Mouse (Mus musculus): ENCODE measurements around the gene Snf8. TPM values are rescaled to one million over a fixed set of nuclear protein-coding genes. Genes with fewer than 3 reads are reported as not detected.
A peak's percentile ranks its signal among the peaks of the same experiment; 100 is the strongest.

Snf8 gene
- polyA plus RNA-seq, 1 experiment from 2014 or later = 65.5 TPM

DNA sequence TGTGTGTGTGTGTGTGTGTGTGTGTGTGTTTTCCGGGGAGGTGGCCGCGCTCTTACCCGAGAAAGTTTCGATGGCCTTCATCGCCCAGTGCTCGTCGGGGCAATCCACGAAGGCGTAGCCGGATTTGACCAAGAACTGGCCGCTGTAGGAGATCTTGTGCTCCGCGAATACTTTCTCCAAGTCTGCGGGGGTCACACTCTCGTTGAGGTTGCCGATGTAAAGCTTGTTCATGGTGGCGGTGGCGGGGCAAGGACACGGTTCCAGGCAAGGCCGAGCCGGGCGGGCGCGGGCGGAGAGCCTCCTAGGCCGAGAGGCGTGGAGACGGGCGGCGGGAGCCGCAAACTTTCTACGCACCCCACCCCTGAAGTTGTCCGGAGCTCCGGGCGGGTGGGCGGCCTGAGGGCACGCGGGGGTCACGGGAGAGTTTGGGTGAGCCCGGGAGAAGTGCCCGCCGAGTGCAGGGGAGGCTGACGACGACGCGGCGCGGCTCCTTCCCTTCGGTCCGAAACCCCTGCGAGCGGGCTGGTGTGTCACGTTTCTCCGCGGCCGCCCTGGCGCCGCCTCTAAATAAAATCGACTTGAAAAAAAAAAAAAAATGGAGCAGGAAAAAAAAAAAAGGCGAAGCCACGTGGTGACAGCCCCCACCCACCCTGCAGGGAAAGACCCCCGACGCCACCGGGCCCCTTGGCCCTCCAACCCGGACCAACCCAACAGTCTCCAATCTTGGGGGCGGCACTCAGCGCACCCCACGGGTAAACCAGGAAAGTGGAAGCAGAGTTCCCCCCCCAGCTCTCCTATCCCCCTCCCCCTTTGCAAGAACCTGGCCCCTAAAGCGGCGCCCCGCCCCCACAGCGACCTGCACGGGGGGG lies 29.0 kb upstream of the Snf8 start, which contains the start of gene Igf2bp1:
TSS of gene Igf2bp1 (minus strand) at position 538 of the 869 bp plus-strand sequence.
- under 1% methylated on average over 68 of the region's 74 CpGs for WGBS
- Histone ChIP-seq H3K4me2 (peak within 1 kb of the TSS; percentile 98), H3K27ac (peak within 1 kb of the TSS; percentile 84), H3K36me3 (no peaks in the 10 kb centered on the region), H3K4me1 (replicated peaks) (peaks cover 38% of the 10 kb centered on the region), H3K4me3 (peak within 1 kb of the TSS; percentile 86), H3K9me3 (replicated peaks) (no peaks in the 10 kb centered on the region), H3K27me3 (no peaks in the 10 kb centered on the region), H3K9ac (peak within 1 kb of the TSS; percentile 75)
- peak; percentile 48 for ATAC-seq (replicated peaks; ENCODE audit: insufficient number of reproducible peaks, insufficient read depth, low FRiP score, low read depth)

DNA sequence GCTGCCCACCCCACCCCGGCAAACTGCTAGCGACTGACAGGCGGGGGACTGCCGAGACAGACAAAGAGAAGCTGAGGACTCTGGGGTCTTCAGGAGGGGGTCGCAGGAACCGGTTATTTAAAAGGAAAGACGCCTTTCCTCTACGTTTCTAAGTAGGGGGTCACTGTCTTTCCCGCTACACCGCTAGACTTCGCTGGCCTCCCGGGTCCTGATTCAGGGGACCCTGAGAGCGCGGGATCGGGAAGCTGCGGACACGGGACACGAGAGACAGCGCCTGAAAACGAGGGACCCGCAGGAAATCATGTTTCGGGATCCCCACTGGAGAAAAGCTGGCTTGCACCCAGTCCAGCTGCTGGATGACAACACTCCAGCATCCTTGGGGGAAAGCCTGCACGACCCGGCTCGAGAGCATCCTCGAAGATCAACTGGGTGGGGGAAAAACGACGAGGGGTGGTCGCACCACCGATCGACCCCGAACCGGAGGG lies 28.3 kb upstream of the Snf8 start:
- Histone ChIP-seq H3K27me3 (no peaks in the 10 kb centered on the region), H3K4me1 (replicated peaks) (peaks cover 37% of the 10 kb centered on the region), H3K4me3 (peak overlapping the region; percentile 86), H3K9me3 (replicated peaks) (no peaks in the 10 kb centered on the region), H3K27ac (peak overlapping the region; percentile 84), H3K36me3 (no peaks in the 10 kb centered on the region), H3K4me2 (peak overlapping the region; percentile 98), H3K9ac (peak overlapping the region; percentile 75)
- 0 out of 2 replicates have a peak, but pooled peaks have one; percentile 1 for ATAC-seq (replicated peaks; ENCODE audit: insufficient number of reproducible peaks, insufficient read depth, low FRiP score, low read depth)
- under 1% methylated on average over 33 of the region's 33 CpGs for WGBS

DNA sequence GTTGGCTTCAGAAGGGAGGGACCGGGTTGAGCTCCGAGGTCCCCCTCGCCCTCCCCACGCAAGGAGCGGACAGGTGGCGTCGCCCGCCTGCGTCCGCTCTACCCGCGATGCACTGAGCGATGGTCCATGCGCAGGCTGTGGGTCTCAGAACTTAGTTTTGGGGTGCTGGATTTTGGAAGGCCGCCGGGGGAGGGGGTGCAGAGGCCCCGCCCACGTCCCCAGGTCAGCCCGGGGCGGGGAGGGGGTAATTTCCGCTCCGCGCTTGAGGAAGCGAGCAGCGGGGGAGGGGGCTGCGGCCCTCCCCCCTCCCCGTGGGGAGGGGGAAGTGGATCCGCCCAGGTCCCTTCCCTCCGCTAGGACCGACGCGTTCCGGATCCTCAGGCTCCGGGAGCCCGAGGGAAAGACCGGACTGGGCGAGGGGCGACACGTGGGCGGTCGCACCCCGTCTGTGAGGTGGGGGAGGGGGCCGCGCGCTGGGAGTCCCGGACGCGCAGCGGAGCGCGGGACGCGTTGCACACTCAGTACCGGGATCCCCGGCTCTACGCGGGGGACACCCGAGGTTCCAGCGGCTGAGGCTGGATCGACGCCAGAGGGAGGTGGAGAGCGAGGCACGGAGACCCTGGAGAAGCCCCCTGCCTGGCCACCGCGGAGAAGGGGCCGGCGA lies 27.7 kb upstream of the Snf8 start:
- H3K9ac ChIP-seq = peak overlapping the region; percentile 75
- peak; percentile 59 for ATAC-seq (replicated peaks; ENCODE audit: insufficient number of reproducible peaks, insufficient read depth, low FRiP score, low read depth)
- no peaks in the 10 kb centered on the region for H3K27me3 ChIP-seq
- H3K4me2 ChIP-seq = peak overlapping the region; percentile 98
- peak overlapping the region; percentile 86 for H3K4me3 ChIP-seq
- H3K27ac ChIP-seq = peak overlapping the region; percentile 84
- H3K4me1 ChIP-seq (replicated peaks) = peaks cover 33% of the 10 kb centered on the region
- under 1% methylated on average over 65 of the region's 67 CpGs for WGBS
- H3K36me3 ChIP-seq = no peaks in the 10 kb centered on the region
- no peaks in the 10 kb centered on the region for H3K9me3 ChIP-seq (replicated peaks)

DNA sequence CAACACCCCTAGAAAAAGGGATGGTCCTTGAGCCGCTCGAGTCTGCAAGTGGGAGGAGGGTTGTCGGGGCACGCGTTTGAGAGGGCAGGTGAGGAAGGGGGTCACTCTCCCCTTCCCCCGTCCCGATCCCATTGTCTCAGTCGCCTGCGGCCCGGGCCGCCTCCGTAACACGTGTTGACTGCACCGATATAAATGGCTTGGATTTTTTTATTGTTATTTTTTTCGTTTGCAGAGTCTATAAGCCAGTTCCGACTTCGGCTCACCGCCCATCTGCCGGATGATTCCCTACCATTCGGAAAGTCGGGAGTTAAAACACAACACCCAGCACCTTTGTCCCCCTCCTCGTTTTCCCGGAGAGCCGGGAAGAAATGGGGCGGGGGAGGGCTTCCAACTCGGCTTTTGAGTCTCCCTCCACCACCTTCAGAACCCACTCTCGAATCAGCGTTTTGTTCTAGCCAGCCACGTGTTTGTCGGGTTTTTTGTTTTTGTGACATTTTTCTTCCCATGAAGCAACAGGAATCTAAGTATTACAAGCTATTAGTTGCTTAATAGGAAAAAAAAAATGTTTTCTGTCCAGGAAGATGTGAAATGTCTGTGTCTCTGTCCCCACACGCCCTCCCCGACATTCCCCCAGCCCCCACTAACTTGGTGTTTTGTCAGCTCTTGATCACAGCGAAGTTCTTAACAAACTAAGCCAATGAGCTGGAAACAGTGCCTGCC lies 27.0 kb upstream of the Snf8 start:
- peak; percentile 15; the same call in 1 of the 2 replicates for ATAC-seq (replicated peaks; ENCODE audit: insufficient number of reproducible peaks, insufficient read depth, low FRiP score, low read depth)
- peak overlapping the region; percentile 84 for H3K27ac ChIP-seq
- H3K4me2 ChIP-seq = peak overlapping the region; percentile 98
- peaks cover 26% of the 10 kb centered on the region for H3K4me1 ChIP-seq (replicated peaks)
- H3K9ac ChIP-seq = peak overlapping the region; percentile 75
- no peaks in the 10 kb centered on the region for H3K9me3 ChIP-seq (replicated peaks)
- H3K4me3 ChIP-seq = peak overlapping the region; percentile 86
- no peaks in the 10 kb centered on the region for H3K36me3 ChIP-seq
- WGBS = under 1% methylated on average over 33 of the region's 33 CpGs
- H3K27me3 ChIP-seq = no peaks in the 10 kb centered on the region

DNA sequence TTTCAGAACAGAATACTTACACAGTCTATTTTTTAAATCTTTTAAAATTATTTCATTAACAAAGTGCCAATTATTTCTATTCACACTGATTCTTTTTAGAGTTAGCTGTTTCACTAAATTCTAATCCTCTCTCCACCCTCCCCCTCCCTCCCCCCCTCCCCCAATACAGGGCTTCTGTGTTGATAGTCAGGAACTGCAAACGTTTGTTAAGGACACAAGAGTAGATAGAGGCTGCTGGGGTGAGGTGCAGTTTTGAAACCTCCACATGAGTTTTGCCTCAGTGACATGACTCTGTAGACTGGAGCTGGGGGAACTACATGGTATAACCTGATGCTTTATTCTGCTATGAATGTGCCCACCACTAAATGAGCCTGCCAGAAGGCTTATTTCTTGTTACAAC lies 25.9 kb upstream of the Snf8 start:
- no peak overlapping the region for H3K4me2 ChIP-seq
- no peak overlapping the region for H3K27ac ChIP-seq
- no peak overlapping the region for H3K9ac ChIP-seq
- ATAC-seq (replicated peaks; ENCODE audit: insufficient number of reproducible peaks, insufficient read depth, low FRiP score, low read depth) = no peak
- peaks cover 19% of the 10 kb centered on the region for H3K4me1 ChIP-seq (replicated peaks)
- H3K4me3 ChIP-seq = no peak overlapping the region
- 4% methylated on average over 1 of the region's 1 CpGs for WGBS
- H3K36me3 ChIP-seq = no peaks in the 10 kb centered on the region
- no peaks in the 10 kb centered on the region for H3K27me3 ChIP-seq
- H3K9me3 ChIP-seq (replicated peaks) = no peaks in the 10 kb centered on the region

DNA sequence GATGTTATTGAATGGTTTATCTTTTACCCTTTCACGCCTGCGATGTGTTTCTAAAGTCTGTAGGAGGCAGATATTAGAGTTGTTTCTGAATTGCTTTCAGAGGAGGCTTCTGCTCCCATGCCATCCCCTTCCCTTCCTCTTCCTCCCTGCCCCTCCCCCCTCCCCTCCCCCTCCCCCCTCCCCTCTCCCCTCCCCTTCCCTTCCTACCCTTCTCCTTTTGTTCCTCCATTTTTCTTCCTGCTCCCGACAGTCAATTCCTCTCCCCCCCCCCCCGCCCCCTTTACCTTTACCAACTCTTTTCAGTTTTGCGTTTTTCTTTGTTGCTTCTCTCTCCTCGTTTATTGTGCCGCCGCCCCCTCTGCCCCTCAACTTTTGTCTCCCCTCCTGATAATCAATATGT lies 22.7 kb upstream of the Snf8 start:
- Histone ChIP-seq H3K36me3 (no peaks in the 10 kb centered on the region), H3K4me2 (no peak overlapping the region), H3K27me3 (no peaks in the 10 kb centered on the region), H3K9ac (no peak overlapping the region), H3K4me1 (replicated peaks) (peaks cover 5% of the 10 kb centered on the region), H3K27ac (no peak overlapping the region), H3K4me3 (no peak overlapping the region), H3K9me3 (replicated peaks) (no peaks in the 10 kb centered on the region)
- WGBS = 4% methylated on average over 6 of the region's 8 CpGs
- ATAC-seq (replicated peaks; ENCODE audit: insufficient number of reproducible peaks, insufficient read depth, low FRiP score, low read depth) = no peak

DNA sequence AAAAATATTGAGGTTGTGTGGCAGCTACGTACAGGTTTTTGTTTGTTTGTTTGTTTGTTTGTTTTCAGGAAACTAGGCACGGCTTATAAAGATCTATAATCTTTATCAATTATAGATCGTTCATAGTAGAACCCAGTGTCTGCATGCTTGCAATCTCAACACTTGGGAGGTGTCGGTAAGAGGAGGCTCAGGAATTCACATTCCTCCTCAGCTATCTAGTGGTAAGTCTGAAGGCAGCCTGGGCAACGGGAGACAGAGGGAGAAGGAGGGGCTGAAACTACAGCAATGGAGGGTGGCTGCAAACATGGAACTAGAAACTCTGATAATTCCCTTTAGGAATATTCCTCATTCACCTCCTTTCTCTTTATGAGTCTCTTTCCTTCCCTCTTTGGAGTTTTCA lies 19.3 kb upstream of the Snf8 start:
- H3K4me3 ChIP-seq = no peak overlapping the region
- H3K9ac ChIP-seq = no peak overlapping the region
- ATAC-seq (replicated peaks; ENCODE audit: insufficient number of reproducible peaks, insufficient read depth, low FRiP score, low read depth) = no peak
- no peaks in the 10 kb centered on the region for H3K36me3 ChIP-seq
- H3K9me3 ChIP-seq (replicated peaks) = no peaks in the 10 kb centered on the region
- no peak overlapping the region for H3K27ac ChIP-seq
- H3K4me2 ChIP-seq = no peak overlapping the region
- 17% methylated on average over 5 of the region's 5 CpGs for WGBS
- no peaks in the 10 kb centered on the region for H3K27me3 ChIP-seq
- H3K4me1 ChIP-seq (replicated peaks) = peaks cover 6% of the 10 kb centered on the region

DNA sequence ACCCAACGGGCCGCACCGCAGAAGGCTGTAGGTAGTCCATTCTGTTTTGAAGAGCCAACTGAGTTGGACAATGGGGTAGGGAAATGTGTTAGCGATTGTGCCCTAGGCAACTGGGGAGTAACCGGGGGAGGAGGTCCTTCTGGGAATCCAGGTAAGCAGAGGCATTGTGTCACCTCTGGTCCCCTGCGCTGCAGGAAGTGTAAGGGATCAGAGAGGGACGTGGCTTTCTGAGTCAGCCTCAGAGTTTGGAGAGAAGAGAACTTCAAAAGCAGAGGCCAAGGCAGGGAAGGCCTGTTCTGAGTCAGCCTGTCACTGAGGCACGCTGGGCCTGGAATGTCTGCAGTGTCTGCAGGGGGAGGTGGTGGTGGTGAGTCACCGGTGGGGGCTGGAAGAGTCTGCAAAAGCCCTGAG lies 16.7 kb upstream of the Snf8 start:
- H3K4me2 ChIP-seq = no peak overlapping the region
- H3K4me3 ChIP-seq = no peak overlapping the region
- H3K27me3 ChIP-seq = no peaks in the 10 kb centered on the region
- H3K9me3 ChIP-seq (replicated peaks) = no peaks in the 10 kb centered on the region
- WGBS = 14% methylated on average over 9 of the region's 9 CpGs
- H3K9ac ChIP-seq = no peak overlapping the region
- H3K36me3 ChIP-seq = no peaks in the 10 kb centered on the region
- peak; percentile 69; the same call in 1 of the 2 replicates for ATAC-seq (replicated peaks; ENCODE audit: insufficient number of reproducible peaks, insufficient read depth, low FRiP score, low read depth)
- peaks cover 6% of the 10 kb centered on the region for H3K4me1 ChIP-seq (replicated peaks)
- H3K27ac ChIP-seq = no peak overlapping the region

DNA sequence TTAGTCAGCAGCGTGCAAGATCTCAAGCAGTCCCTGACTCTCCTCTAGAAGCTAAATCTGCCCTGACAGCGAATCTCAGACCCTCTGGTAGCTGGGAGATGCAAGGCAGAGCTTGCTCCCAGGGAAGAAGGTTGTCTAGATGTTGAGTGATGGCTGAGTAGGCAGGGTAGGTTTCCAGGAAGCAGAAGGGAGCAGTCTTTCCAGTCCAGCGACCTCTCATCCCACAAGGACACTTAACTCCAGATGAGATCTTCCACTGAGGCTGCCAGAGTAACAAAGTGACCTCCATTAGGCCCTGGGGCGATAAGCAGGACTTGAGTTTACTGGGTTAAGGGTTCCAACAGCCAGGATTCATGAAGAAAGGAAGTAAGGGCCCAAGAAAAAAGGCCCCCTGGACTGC lies 14.1 kb upstream of the Snf8 start:
- Histone ChIP-seq H3K27me3 (no peaks in the 10 kb centered on the region), H3K4me1 (replicated peaks) (peaks cover 6% of the 10 kb centered on the region), H3K9me3 (replicated peaks) (no peaks in the 10 kb centered on the region), H3K36me3 (no peaks in the 10 kb centered on the region), H3K27ac (no peak overlapping the region), H3K9ac (no peak overlapping the region), H3K4me3 (no peak overlapping the region), H3K4me2 (no peak overlapping the region)
- ATAC-seq (replicated peaks; ENCODE audit: insufficient number of reproducible peaks, insufficient read depth, low FRiP score, low read depth) = no peak
- WGBS = 35% methylated on average over 4 of the region's 4 CpGs

DNA sequence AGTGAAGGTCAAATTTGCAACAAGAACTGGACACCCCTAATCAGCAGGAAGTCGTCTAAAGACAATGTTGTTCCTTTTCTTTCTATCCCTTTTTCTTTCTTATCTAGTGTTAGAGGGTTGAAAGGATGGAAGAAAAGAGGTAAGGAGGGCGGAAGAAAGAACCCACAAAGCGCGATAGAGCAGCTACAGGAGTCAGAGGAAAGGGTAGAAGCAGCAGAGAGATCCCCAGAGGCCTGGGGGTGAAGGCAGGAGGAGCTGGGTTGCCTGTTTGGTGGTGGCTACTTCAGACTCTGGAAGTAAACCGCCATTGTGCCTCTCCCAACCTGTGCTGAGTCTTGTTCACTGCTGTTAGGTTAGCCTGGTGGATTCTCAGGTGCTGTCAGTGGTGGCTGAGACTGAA lies 6.6 kb upstream of the Snf8 start:
- no peak overlapping the region for H3K4me2 ChIP-seq
- no peak for ATAC-seq (replicated peaks; ENCODE audit: insufficient number of reproducible peaks, insufficient read depth, low FRiP score, low read depth)
- 48% methylated on average over 5 of the region's 5 CpGs for WGBS

DNA sequence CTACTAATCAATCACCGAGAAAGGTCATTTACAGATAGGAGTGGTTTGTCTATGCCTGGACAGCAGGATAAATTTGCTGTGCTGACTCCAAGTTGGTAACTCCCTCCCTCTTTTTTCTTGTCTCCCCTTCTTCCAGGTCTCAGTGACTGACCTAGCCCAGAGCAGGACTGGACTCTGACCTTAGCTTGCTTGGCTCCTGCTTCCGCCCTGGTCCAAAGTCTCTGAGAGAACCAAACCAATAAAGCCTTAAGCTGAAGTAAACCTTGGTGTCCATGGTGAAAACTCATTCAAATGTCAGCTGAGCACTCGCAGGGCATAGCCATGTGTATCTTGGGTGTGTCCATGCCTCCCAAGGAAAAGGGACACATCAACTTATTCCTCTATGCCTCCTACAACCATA lies 4.1 kb upstream of the Snf8 start:
- WGBS = 74% methylated on average over 3 of the region's 3 CpGs
- no peak for ATAC-seq (replicated peaks; ENCODE audit: insufficient number of reproducible peaks, insufficient read depth, low FRiP score, low read depth)
- no peaks in the 10 kb centered on the region for H3K9me3 ChIP-seq (replicated peaks)
- H3K9ac ChIP-seq = no peak overlapping the region
- no peaks in the 10 kb centered on the region for H3K27me3 ChIP-seq
- H3K36me3 ChIP-seq = no peaks in the 10 kb centered on the region
- no peak overlapping the region for H3K4me3 ChIP-seq
- peaks cover 7% of the 10 kb centered on the region for H3K4me1 ChIP-seq (replicated peaks)
- no peak overlapping the region for H3K4me2 ChIP-seq
- H3K27ac ChIP-seq = no peak overlapping the region

More for the DNA sequence above, 6.6 kb upstream of the Snf8 start:
- Histone ChIP-seq H3K27ac (no peak overlapping the region), H3K4me1 (replicated peaks) (no peaks in the 10 kb centered on the region), H3K9ac (no peak overlapping the region), H3K9me3 (replicated peaks) (no peaks in the 10 kb centered on the region), H3K27me3 (no peaks in the 10 kb centered on the region), H3K36me3 (no peaks in the 10 kb centered on the region), H3K4me3 (no peak overlapping the region)

Data from heart, embryonic 15.5 days (tissue).